Mouse (Mus musculus) thymus, adult 2 months (tissue): ENCODE measurements around the gene Slc29a3.

ENCODE experiments used
- CTCF ChIP-seq: fragments of 200-500 bp; IDR thresholded peaks from 2 replicates; pipeline ENCODE4 v1.5.1; 2012; ENCODE audit warnings: mild to moderate bottlenecking, control low read depth, low read length, moderate library complexity, borderline replicate concordance; ENCODE audit not compliant: control insufficient read depth, poor library complexity, insufficient read depth; ENCODE audit errors: extremely low read depth
- POLR2A ChIP-seq: fragments of 200-500 bp; IDR thresholded peaks from 2 replicates; pipeline ENCODE4 v1.6.1; 2012; ENCODE audit warnings: mild to moderate bottlenecking, low read length, control low read depth, moderate library complexity; ENCODE audit not compliant: control insufficient read depth, poor library complexity, insufficient read depth; ENCODE audit errors: extremely low read depth

- no peak for TF ChIP-seq CTCF
- TF ChIP-seq POLR2A, result no peak
Measured at GRCm38 (mm10) chr10:60716449-60716848, 36.1 kb downstream of the Slc29a3 start.
